Mouse (Mus musculus) heart, postnatal 0 days (tissue): ENCODE results near the gene Gimap8. TPM values are rescaled to one million over a fixed set of nuclear protein-coding genes. Genes with fewer than 3 reads are reported as not detected.
A peak's percentile ranks its signal among the peaks of the same experiment; 100 is the strongest.

Source experiments
- ATAC-seq: fragments of 200-750 bp; cut with Nextera tagmentation; 2 replicates; pipeline ENCODE4 v1.8.0; 2017; ENCODE audit warnings: low read depth, moderate number of reproducible peaks, moderate library complexity; ENCODE audit not compliant: insufficient read depth
- DNase-seq: peaks from one replicate; pipeline ENCODE4 v3.0.0-alpha.2; 2016; ENCODE audit warnings: low spot score
- H3K27ac ChIP-seq: fragments of 300-500 bp; sonication (generic); 2 replicates; pipeline ENCODE4 v1.5.1; 2014; ENCODE audit warnings: low read depth, mild to moderate bottlenecking
- H3K27me3 ChIP-seq: fragments of 300-500 bp; sonication (generic); 2 replicates; pipeline ENCODE4 v1.6.1; 2014; ENCODE audit warnings: low read length, mixed read lengths; ENCODE audit not compliant: control insufficient read depth, insufficient read depth
- H3K36me3 ChIP-seq: fragments of 300-500 bp; sonication (generic); replicated peaks from 2 replicates; pipeline ENCODE4 v1.6.1; 2014; ENCODE audit warnings: low read length, mixed read lengths; ENCODE audit not compliant: control insufficient read depth, insufficient read depth
- H3K4me1 ChIP-seq: fragments of 300-500 bp; sonication (generic); 2 replicates; pipeline ENCODE4 v1.6.1; 2014; ENCODE audit warnings: antibody characterized with exemption; ENCODE audit not compliant: control insufficient read depth, insufficient read depth
- H3K4me2 ChIP-seq: fragments of 300-500 bp; sonication (generic); 2 replicates; pipeline ENCODE4 v1.6.1; 2014; ENCODE audit warnings: low read depth, mild to moderate bottlenecking, low read length, moderate library complexity
- H3K4me3 ChIP-seq: fragments of 300-500 bp; sonication (generic); 2 replicates; pipeline ENCODE4 v1.5.1; 2014; ENCODE audit warnings: low read depth, low read length
- H3K9ac ChIP-seq: fragments of 300-500 bp; sonication (generic); replicated peaks from 2 replicates; pipeline ENCODE4 v1.6.1; 2014; ENCODE audit warnings: low read depth, low read length, mixed read lengths
- H3K9me3 ChIP-seq: fragments of 300-500 bp; sonication (generic); replicated peaks from 2 replicates; pipeline ENCODE4 v1.6.1; 2016; ENCODE audit warnings: low read length; ENCODE audit not compliant: control insufficient read depth
- CTCF ChIP-seq: IDR thresholded peaks from 2 replicates; pipeline ENCODE4 v1.5.1; 2016; ENCODE audit warnings: antibody characterized with exemption, control low read depth, low read depth
- EP300 ChIP-seq: IDR thresholded peaks from 2 replicates; pipeline ENCODE4 v1.6.1; 2016; ENCODE audit warnings: antibody characterized with exemption, low read depth
- WGBS: fragments of 180-500 bp; shearing (Covaris S2); extraction: QIAGEN DNeasy Blood & Tissue Kit; methylation state at CpG from one replicate; pipeline ENCODE4 v1.1.7; 2014; 5-methylcytosine and 5-hydroxymethylcytosine counted together
- polyA plus RNA-seq: library from polyadenylated mRNA; unstranded; fragments of >200 nt; fragmentation: Nextera tagmentation; extraction: Ambion mirVana; gene quantifications from 2 replicates; pipeline ENCODE4 v1.2.1, GENCODE M21; 2015
- total RNA-seq: library from RNA; depleted of rRNA; stranded (reverse); fragments of >200 nt; gene quantifications from 2 replicates; pipeline ENCODE4 v1.2.3, GENCODE M21; 2014; ENCODE audit warnings: low replicate concordance

Gimap8 gene
- total and polyA plus RNA-seq, 2 experiments from 2014 or later, result 0.15 to 2.7 TPM

GRCm38 (mm10) chr6:48646309-48646690, 734 bp upstream of the Gimap8 start:
- Histone ChIP-seq H3K27me3 (no peaks in the 10 kb centered on the region), H3K27ac (no peak overlapping the region), H3K4me1 (no peaks in the 10 kb centered on the region; the same call in 1 of the 2 replicates), H3K36me3 (0 out of 2 replicates have a peak, but pooled peaks cover 5% of the 10 kb centered on the region), H3K4me3 (no peak overlapping the region), H3K4me2 (no peak overlapping the region), H3K9me3 (no peaks in the 10 kb centered on the region), H3K9ac (no peak overlapping the region)
- no peak for DNase-seq
- 61% methylated on average over 4 of the region's 4 CpGs for WGBS
- TF ChIP-seq CTCF (no peak), EP300 (no peak)
- no peak for ATAC-seq

- H3K4me1 ChIP-seq, result no peaks in the 10 kb centered on the region; the same call in 1 of the 2 replicates
- peak overlapping the region; percentile 26; the same call in 1 of the 2 replicates for H3K9ac ChIP-seq
- WGBS, result 73% methylated on average over 2 of the region's 2 CpGs
- no peak for ATAC-seq
- H3K9me3 ChIP-seq, result no peaks in the 10 kb centered on the region
- H3K4me2 ChIP-seq, result peak overlapping the region; percentile 49
- no peak for TF ChIP-seq CTCF
- TF ChIP-seq EP300, result no peak
- peak overlapping the region; percentile 48; the same call in 1 of the 2 replicates for H3K27ac ChIP-seq
- H3K36me3 ChIP-seq, result 0 out of 2 replicates have a peak, but pooled peaks cover 5% of the 10 kb centered on the region
- H3K27me3 ChIP-seq, result no peaks in the 10 kb centered on the region
- peak overlapping the region; percentile 25 for H3K4me3 ChIP-seq
- no peak for DNase-seq
These were observed 577 bp downstream of the Gimap8 start for GRCm38 (mm10) chr6:48647611-48648010.

- 79% methylated on average over 4 of the region's 4 CpGs for WGBS
These were observed 1.7 kb downstream of the Gimap8 start for GRCm38 (mm10) chr6:48648779-48649178.

GRCm38 (mm10) chr6:48650041-48650440, 3.0 kb downstream of the Gimap8 start:
- Histone ChIP-seq H3K4me1 (no peaks in the 10 kb centered on the region; the same call in 1 of the 2 replicates), H3K27me3 (no peaks in the 10 kb centered on the region), H3K9ac (no peak overlapping the region), H3K36me3 (0 out of 2 replicates have a peak, but pooled peaks cover 5% of the 10 kb centered on the region), H3K4me2 (no peak overlapping the region), H3K9me3 (no peaks in the 10 kb centered on the region), H3K4me3 (no peak overlapping the region), H3K27ac (no peak overlapping the region)
- 85% methylated on average over 9 of the region's 9 CpGs for WGBS
- TF ChIP-seq EP300, result no peak
- TF ChIP-seq CTCF, result no peak
- ATAC-seq (no peak), DNase-seq (no peak)

More at GRCm38 (mm10) chr6:48648779-48649178, 1.7 kb downstream of the Gimap8 start:
- Histone ChIP-seq H3K27ac (no peak overlapping the region), H3K36me3 (0 out of 2 replicates have a peak, but pooled peaks cover 5% of the 10 kb centered on the region), H3K9ac (no peak overlapping the region), H3K4me1 (no peaks in the 10 kb centered on the region; the same call in 1 of the 2 replicates), H3K27me3 (no peaks in the 10 kb centered on the region), H3K4me2 (no peak overlapping the region), H3K9me3 (no peaks in the 10 kb centered on the region), H3K4me3 (no peak overlapping the region)
- no peak for ATAC-seq
- no peak for DNase-seq
- TF ChIP-seq EP300 (no peak), CTCF (no peak)

GRCm38 (mm10) chr6:48658721-48659120, 11.7 kb downstream of the Gimap8 start:
- no peak for DNase-seq
- H3K27ac ChIP-seq, result no peak overlapping the region
- no peak for ATAC-seq
- TF ChIP-seq EP300 (no peak), CTCF (no peak)
- H3K4me3 ChIP-seq, result no peak overlapping the region
- H3K36me3 ChIP-seq, result no peaks in the 10 kb centered on the region
- H3K4me1 ChIP-seq, result no peaks in the 10 kb centered on the region
- H3K4me2 ChIP-seq, result no peak overlapping the region
- no peaks in the 10 kb centered on the region for H3K27me3 ChIP-seq
- no peak overlapping the region for H3K9ac ChIP-seq
- 75% methylated on average over 5 of the region's 5 CpGs for WGBS
- no peaks in the 10 kb centered on the region for H3K9me3 ChIP-seq

- H3K36me3 ChIP-seq, result no peaks in the 10 kb centered on the region
- DNase-seq (no peak), ATAC-seq (no peak)
- no peaks in the 10 kb centered on the region for H3K27me3 ChIP-seq
- 73% methylated on average over 4 of the region's 4 CpGs for WGBS
- TF ChIP-seq CTCF (no peak), EP300 (no peak)
- no peaks in the 10 kb centered on the region for H3K4me1 ChIP-seq
- H3K27ac ChIP-seq, result no peak overlapping the region
- no peak overlapping the region for H3K9ac ChIP-seq
- H3K4me2 ChIP-seq, result no peak overlapping the region
- H3K9me3 ChIP-seq, result no peaks in the 10 kb centered on the region
- H3K4me3 ChIP-seq, result no peak overlapping the region
These were observed 17.7 kb downstream of the Gimap8 start for GRCm38 (mm10) chr6:48664750-48665149.
